Mouse (Mus musculus): ENCODE results near the gene Olfr221. TPM values are rescaled to one million over a fixed set of nuclear protein-coding genes. Genes with fewer than 3 reads are reported as not detected.

Olfr221 gene
- polyA plus RNA-seq, 1 experiment from 2014 or later: not detected

GRCm38 (mm10) chr14:51988731-51989130, 53.5 kb downstream of the Olfr221 start:
- Histone ChIP-seq H3K27ac (replicated peaks) (no peak overlapping the region), H3K27me3 (ENCODE audit: low read depth, poor library complexity, severe bottlenecking) (no peaks in the 10 kb centered on the region), H3K36me3 (peaks cover 70% of the 10 kb centered on the region), H3K9me3 (replicated peaks) (no peaks in the 10 kb centered on the region), H3K4me1 (peaks cover 46% of the 10 kb centered on the region), H3K4me3 (no peak overlapping the region)
- 78% methylated on average over 12 of the region's 12 CpGs for WGBS
- DNase-seq (ENCODE audit: low spot score): no peak

GRCm38 (mm10) chr14:51987177-51987576, 55.1 kb downstream of the Olfr221 start:
- Histone ChIP-seq H3K9me3 (replicated peaks) (no peaks in the 10 kb centered on the region), H3K4me1 (peaks cover 51% of the 10 kb centered on the region), H3K4me3 (no peak overlapping the region), H3K27ac (replicated peaks) (no peak overlapping the region), H3K36me3 (peaks cover 56% of the 10 kb centered on the region), H3K27me3 (ENCODE audit: low read depth, poor library complexity, severe bottlenecking) (0 out of 2 replicates have a peak, but pooled peaks cover 9% of the 10 kb centered on the region)
- DNase-seq (ENCODE audit: low spot score): no peak
- 91% methylated on average over 6 of the region's 6 CpGs for WGBS

GRCm38 (mm10) chr14:51986153-51986505, 56.1 kb downstream of the Olfr221 start:
- Histone ChIP-seq H3K4me1 (peaks cover 51% of the 10 kb centered on the region), H3K9me3 (replicated peaks) (no peaks in the 10 kb centered on the region), H3K27me3 (ENCODE audit: low read depth, poor library complexity, severe bottlenecking) (0 out of 2 replicates have a peak, but pooled peaks cover 9% of the 10 kb centered on the region), H3K27ac (replicated peaks) (peak overlapping the region; percentile 95), H3K4me3 (peak overlapping the region; percentile 82), H3K36me3 (peaks cover 46% of the 10 kb centered on the region)
- DNase-seq (ENCODE audit: low spot score): no peak
- WGBS: 5% methylated on average over 7 of the region's 7 CpGs

- peaks cover 51% of the 10 kb centered on the region for H3K4me1 ChIP-seq
- H3K4me3 ChIP-seq: peak overlapping the region; percentile 82
- peak overlapping the region; percentile 95 for H3K27ac ChIP-seq (replicated peaks)
- 0 out of 2 replicates have a peak, but pooled peaks cover 9% of the 10 kb centered on the region for H3K27me3 ChIP-seq (ENCODE audit: low read depth, poor library complexity, severe bottlenecking)
- peaks cover 40% of the 10 kb centered on the region for H3K36me3 ChIP-seq
- no peaks in the 10 kb centered on the region for H3K9me3 ChIP-seq (replicated peaks)
- under 1% methylated on average over 27 of the region's 27 CpGs for WGBS
- DNase-seq (ENCODE audit: low spot score): peak; percentile 80
Observed at GRCm38 (mm10) chr14:51985301-51986152, 56.7 kb downstream of the Olfr221 start.

GRCm38 (mm10) chr14:51984247-51985231, 57.7 kb downstream of the Olfr221 start, which contains the start of gene Arhgef40:
Gene Arhgef40, plus strand, starts transcription at chr14:51984719.
- Histone ChIP-seq H3K27ac (replicated peaks) (peak within 1 kb of the TSS; percentile 95), H3K9me3 (replicated peaks) (no peaks in the 10 kb centered on the region), H3K36me3 (peaks cover 30% of the 10 kb centered on the region), H3K4me3 (peak within 1 kb of the TSS; percentile 82), H3K4me1 (peaks cover 50% of the 10 kb centered on the region), H3K27me3 (ENCODE audit: low read depth, poor library complexity, severe bottlenecking) (0 out of 2 replicates have a peak, but pooled peaks cover 9% of the 10 kb centered on the region)
- under 1% methylated on average over 72 of the region's 74 CpGs for WGBS
- DNase-seq (ENCODE audit: low spot score): peak; percentile 88

Other genes starting within 250 kb of the Olfr221 start
- gene AY358078, start 242.4 kb downstream of the Olfr221 start, polyA plus RNA-seq (2016; fragmentation: Nextera tagmentation; extraction: Ambion mirVana): not detected in 2 replicates
- gene Ear6, start 188.8 kb downstream of the Olfr221 start, polyA plus RNA-seq (2016; fragmentation: Nextera tagmentation; extraction: Ambion mirVana): not detected in 2 replicates
- gene Mettl17, start 157.6 kb downstream of the Olfr221 start, polyA plus RNA-seq (2016; fragmentation: Nextera tagmentation; extraction: Ambion mirVana): 40.6 and 46.3 TPM in 2 replicates
- gene Slc39a2, start 149.6 kb downstream of the Olfr221 start, polyA plus RNA-seq (2016; fragmentation: Nextera tagmentation; extraction: Ambion mirVana): 0.58 and 0.65 TPM in 2 replicates
- 8.4 and 11.1 TPM in 2 replicates for gene Ndrg2, start 128.3 kb downstream of the Olfr221 start, polyA plus RNA-seq (2016; fragmentation: Nextera tagmentation; extraction: Ambion mirVana)
- not detected in 2 replicates for gene Tppp2, start 124.0 kb downstream of the Olfr221 start, polyA plus RNA-seq (2016; fragmentation: Nextera tagmentation; extraction: Ambion mirVana)
- gene Rnase13, start 119.7 kb downstream of the Olfr221 start, polyA plus RNA-seq (2016; fragmentation: Nextera tagmentation; extraction: Ambion mirVana): not detected in 2 replicates
- gene Arhgef40, start 57.7 kb downstream of the Olfr221 start, polyA plus RNA-seq (2016; fragmentation: Nextera tagmentation; extraction: Ambion mirVana): 85.4 and 99.8 TPM in 2 replicates
- gene Tmem253, start 26.8 kb downstream of the Olfr221 start, polyA plus RNA-seq (2016; fragmentation: Nextera tagmentation; extraction: Ambion mirVana): 0.67 and 1.2 TPM in 2 replicates
- gene Zfp219, start 21.7 kb downstream of the Olfr221 start, polyA plus RNA-seq (2016; fragmentation: Nextera tagmentation; extraction: Ambion mirVana): 89.4 and 96.6 TPM in 2 replicates
- gene Hnrnpc, start 61.6 kb upstream of the Olfr221 start, polyA plus RNA-seq (2016; fragmentation: Nextera tagmentation; extraction: Ambion mirVana): 876 and 930 TPM in 2 replicates
- gene Rpgrip1, start 68.2 kb upstream of the Olfr221 start, polyA plus RNA-seq (2016; fragmentation: Nextera tagmentation; extraction: Ambion mirVana): 106 TPM in 2 replicates
- 88.3 and 90.6 TPM in 2 replicates for gene Supt16, start 155.0 kb upstream of the Olfr221 start, polyA plus RNA-seq (2016; fragmentation: Nextera tagmentation; extraction: Ambion mirVana)
- 38.9 and 49.7 TPM in 2 replicates for gene Chd8, start 215.3 kb upstream of the Olfr221 start, polyA plus RNA-seq (2016; fragmentation: Nextera tagmentation; extraction: Ambion mirVana)
- 50.1 and 56.1 TPM in 2 replicates for gene Tox4, start 236.7 kb upstream of the Olfr221 start, polyA plus RNA-seq (2016; fragmentation: Nextera tagmentation; extraction: Ambion mirVana)
- gene Rab2b, start 237.1 kb upstream of the Olfr221 start, polyA plus RNA-seq (2016; fragmentation: Nextera tagmentation; extraction: Ambion mirVana): 27.5 and 39.0 TPM in 2 replicates

All from midbrain, embryonic 10.5 days (tissue).